Mouse (Mus musculus) ES-E14 (cell line): ENCODE results near the gene Vcl.

ENCODE experiments used
- CHD2 ChIP-seq: IDR thresholded peaks from 2 replicates; pipeline ENCODE4 v1.6.1; 2014; ENCODE audit warnings: mild to moderate bottlenecking, low read depth, low read length, inconsistent platforms
- HCFC1 ChIP-seq: IDR thresholded peaks from 2 replicates; pipeline ENCODE4 v1.6.1; 2012; ENCODE audit warnings: low read length, inconsistent platforms, borderline replicate concordance; ENCODE audit not compliant: insufficient read depth
- MAFK ChIP-seq: IDR thresholded peaks from 2 replicates; pipeline ENCODE4 v1.6.1; 2014; ENCODE audit warnings: mild to moderate bottlenecking, low read depth, low read length, inconsistent platforms; ENCODE audit not compliant: insufficient read depth
- ZC3H11A ChIP-seq: IDR thresholded peaks from 2 replicates; pipeline ENCODE4 v1.6.1; 2012; ENCODE audit warnings: low read depth, mild to moderate bottlenecking, inconsistent platforms, low read length, borderline replicate concordance
- ZNF384 ChIP-seq: IDR thresholded peaks from 2 replicates; pipeline ENCODE4 v1.6.1; 2012; ENCODE audit warnings: low read depth, low read length, inconsistent platforms

DNA sequence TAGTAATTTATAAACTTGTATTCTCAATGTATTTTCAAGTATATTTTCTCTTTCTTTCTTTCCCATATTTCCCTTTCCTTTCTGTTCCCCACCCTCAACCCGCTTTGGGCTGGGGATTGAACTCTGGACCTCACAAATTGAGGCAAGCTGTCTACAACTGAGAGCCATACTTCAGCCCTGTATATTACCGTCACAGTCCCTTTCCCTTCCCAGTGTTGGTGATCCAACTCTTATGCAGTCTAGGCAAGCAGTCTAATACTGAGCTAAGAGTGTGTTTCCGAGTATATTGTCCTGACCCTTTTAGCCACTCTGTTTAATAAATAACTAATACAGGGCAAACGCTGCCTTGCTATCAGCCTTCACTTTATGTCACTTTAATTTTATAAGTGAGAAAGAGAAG, 70.4 kb downstream of the Vcl start:
- no peak for TF ChIP-seq CHD2
- TF ChIP-seq MAFK: no peak
- no peak for TF ChIP-seq ZC3H11A
- no peak for TF ChIP-seq HCFC1
- no peak for TF ChIP-seq ZNF384
